Mouse (Mus musculus) heart, adult 18-20 months (tissue): ENCODE data around the gene Sf3a1. TPM values are rescaled to one million over a fixed set of nuclear protein-coding genes. Genes with fewer than 3 reads are reported as not detected.

Experiments
- DNase-seq, 2 experiments: peaks; one replicate each; pipeline ENCODE4 v3.0.0; 2021 to 2022; ENCODE audit warnings: mixed read lengths in 1 of 2
- microRNA-seq, 2 experiments: library from miRNA; unstranded; fragments of <30 nt; microRNA quantifications; one replicate each; pipeline ENCODE4 v1.2.0; 2022
- total RNA-seq, 2 experiments: library from RNA; stranded (reverse); gene quantifications; 2 replicates each; pipeline ENCODE4 v1.2.3; 2021

Gene Sf3a1
- total RNA-seq, 2 experiments from 2014 or later, result 33.4 to 38.3 TPM

- DNase-seq, result peak; percentile 82 to 92
Observed at GRCm38 (mm10) chr11:4216248-4217000, 56.3 kb downstream of the Sf3a1 start.

GRCm38 (mm10) chr11:4217914-4218629, 57.9 kb downstream of the Sf3a1 start, which contains the start of gene Castor1:
Castor1 (plus strand) TSS chr11:4218225.
- peak; percentile 94 to 98 for DNase-seq

- DNase-seq, result no peak
Observed at GRCm38 (mm10) chr11:4218637-4219036, 58.5 kb downstream of the Sf3a1 start.

- peak; percentile 89 to 91 for DNase-seq
Observed at GRCm38 (mm10) chr11:4219317-4219751, 59.2 kb downstream of the Sf3a1 start.

GRCm38 (mm10) chr11:4219908-4220307, 59.8 kb downstream of the Sf3a1 start:
- no peak for DNase-seq

GRCm38 (mm10) chr11:4220443-4221400, 60.6 kb downstream of the Sf3a1 start:
- peak; percentile 79 to 92 for DNase-seq

- DNase-seq, result no peak
Observed at GRCm38 (mm10) chr11:4222046-4222950, 62.1 kb downstream of the Sf3a1 start.

- no peak for DNase-seq
Observed at GRCm38 (mm10) chr11:4223393-4224188, 63.4 kb downstream of the Sf3a1 start.

GRCm38 (mm10) chr11:4224223-4224622, 64.1 kb downstream of the Sf3a1 start:
- no peak for DNase-seq

GRCm38 (mm10) chr11:4226569-4227325, 66.6 kb downstream of the Sf3a1 start:
- DNase-seq, result no peak

- DNase-seq, result peak; percentile 70 to 72
Observed at GRCm38 (mm10) chr11:4228463-4228862, 68.3 kb downstream of the Sf3a1 start.

- DNase-seq, result no peak
Observed at GRCm38 (mm10) chr11:4229841-4230240, 69.7 kb downstream of the Sf3a1 start.

- no peak for DNase-seq
Observed at GRCm38 (mm10) chr11:4231435-4231834, 71.3 kb downstream of the Sf3a1 start.

Small RNAs within 50 kb of the gene (microRNA-seq; reads per million reads assigned to microRNA genes)
- gene Mir3060, result 0.38 to 0.54 reads per million in 2 experiments

Other genes starting within 250 kb of the Sf3a1 start
- 1 to 10 TPM; 3.5 TPM for gene Slc35e4, start 245.7 kb upstream of the Sf3a1 start, total RNA-seq
- 10 to 100 TPM; 37.9 to 50.5 TPM for gene Tcn2, start 228.2 kb upstream of the Sf3a1 start, total RNA-seq
- gene Pes1, start 196.4 kb upstream of the Sf3a1 start, total RNA-seq, result 10 to 100 TPM; 27.4 to 27.6 TPM
- not detected for gene 4930556J24Rik, start 183.6 kb upstream of the Sf3a1 start, total RNA-seq
- gene Gal3st1, start 176.7 kb upstream of the Sf3a1 start, total RNA-seq, result under 1 TPM; 0.15 to 0.23 TPM
- under 1 TPM; 0.25 to 0.85 TPM for gene Sec14l4, start 128.9 kb upstream of the Sf3a1 start, total RNA-seq
- 1 to 10 TPM in 1 of 2 experiments, not detected in 1; 6.2 TPM for gene Sec14l3, start 95.5 kb upstream of the Sf3a1 start, total RNA-seq
- gene Mtfp1, start 64.9 kb upstream of the Sf3a1 start, total RNA-seq, result 100 to 1,000 TPM; 133 to 172 TPM
- gene Sec14l2, start 36.9 kb upstream of the Sf3a1 start, total RNA-seq, result under 1 TPM; 0.44 to 0.87 TPM
- 10 to 100 TPM; 11.6 to 13.5 TPM for gene Rnf215, start 25.1 kb upstream of the Sf3a1 start, total RNA-seq
- gene Ccdc157, start 57 bp upstream of the Sf3a1 start, total RNA-seq, result 1 to 10 TPM; 3.5 to 5.2 TPM
- 10 to 100 TPM; 11.5 to 11.9 TPM for gene Tbc1d10a, start 26.4 kb downstream of the Sf3a1 start, total RNA-seq
- gene Castor1, start 57.9 kb downstream of the Sf3a1 start, total RNA-seq, result 1 to 10 TPM; 5.7 to 5.9 TPM
- gene Osm, start 76.1 kb downstream of the Sf3a1 start, total RNA-seq, result under 1 TPM in 1 of 2 experiments, not detected in 1; 0.15 TPM
- under 1 TPM; 0.10 TPM for gene Lif, start 97.2 kb downstream of the Sf3a1 start, total RNA-seq